Mouse (Mus musculus) large intestine, adult 2 months (tissue): ENCODE results near the gene Xrcc1. TPM values are rescaled to one million over a fixed set of nuclear protein-coding genes. Genes with fewer than 3 reads are reported as not detected.

Experiments
- DNase-seq: peaks from one replicate; pipeline ENCODE4 v3.0.0-alpha.2; 2012; ENCODE audit warnings: low read depth, low spot score
- WGBS: fragments of 180-500 bp; shearing (Covaris S2); methylation state at CpG from one replicate; pipeline ENCODE4 v1.1.7; 2018; 5-methylcytosine and 5-hydroxymethylcytosine counted together
- polyA plus RNA-seq: library from polyadenylated mRNA; depleted of rRNA; stranded (reverse); fragments of >200 nt; gene quantifications from 2 replicates; pipeline ENCODE4 v1.2.3, GENCODE M21; 2012; rRNA removed

Xrcc1 gene
- polyA plus RNA-seq, 1 experiment = 27.8 TPM

GRCm38 (mm10) chr7:24622967-24623366 is 76.9 kb downstream of the Xrcc1 start:
- no peak for DNase-seq
- 89% methylated on average over 6 of the region's 6 CpGs for WGBS

Other genes with a start within 250 kb of the Xrcc1 start
- gene Zfp61, start 245.1 kb upstream of the Xrcc1 start, polyA plus RNA-seq = 3.8 and 4.1 TPM in 2 replicates
- gene Zfp94, start 229.6 kb upstream of the Xrcc1 start, polyA plus RNA-seq = 2.1 and 3.1 TPM in 2 replicates
- gene Tescl, start 212.4 kb upstream of the Xrcc1 start, polyA plus RNA-seq = 0.16 TPM in 1 of 2 replicates, not detected in the other
- gene Lypd5, start 197.1 kb upstream of the Xrcc1 start, polyA plus RNA-seq = 0.04 TPM in 1 of 2 replicates, not detected in the other
- 76.3 and 90.9 TPM in 2 replicates for gene Kcnn4, start 176.0 kb upstream of the Xrcc1 start, polyA plus RNA-seq
- gene Smg9, start 146.7 kb upstream of the Xrcc1 start, polyA plus RNA-seq = 40.0 and 42.2 TPM in 2 replicates
- 0.84 TPM in 1 of 2 replicates, not detected in the other for gene Irgc1, start 94.0 kb upstream of the Xrcc1 start, polyA plus RNA-seq
- 10.6 and 11.6 TPM in 2 replicates for gene Plaur, start 83.8 kb upstream of the Xrcc1 start, polyA plus RNA-seq
- 2.0 and 2.7 TPM in 2 replicates for gene Cadm4, start 64.3 kb upstream of the Xrcc1 start, polyA plus RNA-seq
- gene Zfp428, start 39.3 kb upstream of the Xrcc1 start, polyA plus RNA-seq = 6.7 and 7.4 TPM in 2 replicates
- not detected in 2 replicates for gene AC161166.1, start 33.8 kb upstream of the Xrcc1 start, polyA plus RNA-seq
- gene Irgq, start 15.6 kb upstream of the Xrcc1 start, polyA plus RNA-seq = 7.6 and 10.8 TPM in 2 replicates
- 0.23 TPM in 1 of 2 replicates, not detected in the other for gene Pinlyp, start 171 bp upstream of the Xrcc1 start, polyA plus RNA-seq
- gene Ethe1, start 41.3 kb downstream of the Xrcc1 start, polyA plus RNA-seq = 56.6 and 77.6 TPM in 2 replicates
- gene Zfp575, start 41.4 kb downstream of the Xrcc1 start, polyA plus RNA-seq = 0.16 and 0.29 TPM in 2 replicates
- 4.1 and 4.8 TPM in 2 replicates for gene Phldb3, start 64.5 kb downstream of the Xrcc1 start, polyA plus RNA-seq
- gene Lypd3, start 90.3 kb downstream of the Xrcc1 start, polyA plus RNA-seq = 0.14 and 0.25 TPM in 2 replicates
- gene Tex101, start 130.4 kb downstream of the Xrcc1 start, polyA plus RNA-seq = not detected in 2 replicates
- not detected in 2 replicates for gene BC049730, start 163.0 kb downstream of the Xrcc1 start, polyA plus RNA-seq
- gene Gm4763, start 180.6 kb downstream of the Xrcc1 start, polyA plus RNA-seq = not detected in 2 replicates
- gene Cd177, start 214.0 kb downstream of the Xrcc1 start, polyA plus RNA-seq = 20.1 and 21.8 TPM in 2 replicates
- gene Ceacam10, start 230.9 kb downstream of the Xrcc1 start, polyA plus RNA-seq = 23.2 and 28.2 TPM in 2 replicates